Mouse (Mus musculus): ENCODE results near the gene Cyb5r3. TPM values are rescaled to one million over a fixed set of nuclear protein-coding genes. Genes with fewer than 3 reads are reported as not detected.
"Not testable (repeated sequence)": the region's sequence is repeated elsewhere in the genome, so short reads cannot be mapped to it uniquely, and the experiment has no call there.

Gene Cyb5r3
- total RNA-seq, 2 experiments from 2014 or later: 58.4 to 63.1 TPM

GRCm38 (mm10) chr15:83145541-83145940 is 26.9 kb downstream of the Cyb5r3 start:
- Histone ChIP-seq H3K27ac (no peak overlapping the region), H3K4me3 (no peak overlapping the region)
- TF ChIP-seq CTCF (IDR thresholded peaks at IDR 0.05): no peak
- intact Hi-C loops (cut with DNase I): no loop called here
- DNase-seq (ENCODE audit: extremely low spot score in 1 of 2, low spot score in 2 of 2): no peak

GRCm38 (mm10) chr15:83142861-83143260 is 29.5 kb downstream of the Cyb5r3 start:
- intact Hi-C loops (cut with DNase I): no loop called here
- TF ChIP-seq CTCF (IDR thresholded peaks at IDR 0.05): no peak
- peak in 1 of 2 experiments; percentile 29 for DNase-seq (ENCODE audit: extremely low spot score in 1 of 2, low spot score in 2 of 2)
- no peak overlapping the region for H3K4me3 ChIP-seq
- peak overlapping the region; percentile 58 for H3K27ac ChIP-seq

GRCm38 (mm10) chr15:83135654-83136053 is 36.7 kb downstream of the Cyb5r3 start:
- H3K4me3 ChIP-seq: no peak overlapping the region
- H3K27ac ChIP-seq: no peak overlapping the region
- intact Hi-C loops (cut with DNase I): no loop called here
- DNase-seq (ENCODE audit: extremely low spot score in 1 of 2, low spot score in 2 of 2): no peak
- TF ChIP-seq CTCF (IDR thresholded peaks at IDR 0.05): no peak

GRCm38 (mm10) chr15:83134671-83135070 is 37.7 kb downstream of the Cyb5r3 start:
- Histone ChIP-seq H3K4me3 (no peak overlapping the region), H3K27ac (no peak overlapping the region)
- intact Hi-C loops (cut with DNase I): no loop called here
- DNase-seq (ENCODE audit: extremely low spot score in 1 of 2, low spot score in 2 of 2): no peak
- TF ChIP-seq CTCF (IDR thresholded peaks at IDR 0.05): no peak

- TF ChIP-seq CTCF (IDR thresholded peaks at IDR 0.05): no peak
- H3K4me3 ChIP-seq: no peak overlapping the region
- DNase-seq (ENCODE audit: extremely low spot score in 1 of 2, low spot score in 2 of 2): no peak
- intact Hi-C loops (cut with DNase I): no loop called here
- no peak overlapping the region for H3K27ac ChIP-seq
Observed at GRCm38 (mm10) chr15:83129530-83130231, 42.7 kb downstream of the Cyb5r3 start.

- intact Hi-C loops (cut with DNase I); H3K27ac ChIP-seq; H3K4me3 ChIP-seq; DNase-seq (ENCODE audit: extremely low spot score in 1 of 2, low spot score in 2 of 2): not testable (repeated sequence)
Observed at GRCm38 (mm10) chr15:83127037-83127436, 45.4 kb downstream of the Cyb5r3 start.

- intact Hi-C loops (cut with DNase I): no loop called here
Observed at GRCm38 (mm10) chr15:83126582-83126981, 45.8 kb downstream of the Cyb5r3 start.

GRCm38 (mm10) chr15:83124625-83125024 is 47.8 kb downstream of the Cyb5r3 start:
- no peak for TF ChIP-seq CTCF (IDR thresholded peaks at IDR 0.05)
- intact Hi-C loops (cut with DNase I): no loop called here
- DNase-seq (ENCODE audit: extremely low spot score in 1 of 2, low spot score in 2 of 2): no peak
- Histone ChIP-seq H3K27ac (no peak overlapping the region), H3K4me3 (no peak overlapping the region)

More at GRCm38 (mm10) chr15:83126582-83126981, 45.8 kb downstream of the Cyb5r3 start:
- Histone ChIP-seq H3K27ac (no peak overlapping the region), H3K4me3 (no peak overlapping the region)
- no peak for DNase-seq (ENCODE audit: extremely low spot score in 1 of 2, low spot score in 2 of 2)
- TF ChIP-seq CTCF (IDR thresholded peaks at IDR 0.05): no peak

GRCm38 (mm10) chr15:83122566-83123145 is 49.7 kb downstream of the Cyb5r3 start, which contains the start of gene Rrp7a:
TSS of gene Rrp7a (minus strand) at chr15:83122801.
- intact Hi-C loops (cut with DNase I): loop anchor here (1.0 kb wide), 1 partner anchor 27 kb away; the partner anchor contains the start of gene Poldip3
- Histone ChIP-seq H3K4me3 (peak within 1 kb of the TSS; percentile 94), H3K27ac (peak within 1 kb of the TSS; percentile 88)
- peak; percentile 92 to 96 for DNase-seq (ENCODE audit: extremely low spot score in 1 of 2, low spot score in 2 of 2)
- no peak for TF ChIP-seq CTCF (IDR thresholded peaks at IDR 0.05)

- intact Hi-C loops (cut with DNase I): loop anchor here (1.0 kb wide), 1 partner anchor 27 kb away; the partner anchor contains the start of gene Poldip3
- no peak; the same call in none of the 2 replicates for TF ChIP-seq CTCF (IDR thresholded peaks at IDR 0.05)
- peak overlapping the region; percentile 88 for H3K27ac ChIP-seq
- DNase-seq (ENCODE audit: extremely low spot score in 1 of 2, low spot score in 2 of 2): peak; percentile 66 to 70
- H3K4me3 ChIP-seq: peak overlapping the region; percentile 94
Observed at GRCm38 (mm10) chr15:83121709-83122565, 50.5 kb downstream of the Cyb5r3 start.

- no peak overlapping the region for H3K4me3 ChIP-seq
- peak; percentile 50 for TF ChIP-seq CTCF (IDR thresholded peaks at IDR 0.05)
- no peak overlapping the region for H3K27ac ChIP-seq
- peak; percentile 37 to 64 for DNase-seq (ENCODE audit: extremely low spot score in 1 of 2, low spot score in 2 of 2)
- intact Hi-C loops (cut with DNase I): loop anchor here (5.0 kb wide), 2 partner anchors 61 to 399 kb away; no protein-coding TSS in a partner anchor
Observed at GRCm38 (mm10) chr15:83118360-83118759, 54.0 kb downstream of the Cyb5r3 start.
